Mouse (Mus musculus) Patski (cell line): ENCODE measurements around the gene Tmem56. TPM values are rescaled to one million over a fixed set of nuclear protein-coding genes. Genes with fewer than 3 reads are reported as not detected.

Experiments used
- ATAC-seq: fragments of 100-300 bp; one replicate; pipeline ENCODE4 v1.8.0; 2021
- CTCF ChIA-PET: fragments of 350-600 bp; sonication (Branson Sonifier 250); formaldehyde crosslinking; loops from one replicate; lab custom pipeline; 2022; ENCODE audit warnings: inconsistent platforms; lab: Charles Lee
- POLR2A ChIA-PET: fragments of 350-600 bp; sonication (Branson Sonifier 250); formaldehyde crosslinking; loops from one replicate; lab custom pipeline; 2022; ENCODE audit warnings: antibody characterized with exemption, inconsistent platforms; lab: Charles Lee
- DNase-seq: peaks from one replicate; pipeline ENCODE4 v3.0.0-alpha.2; 2011; ENCODE audit warnings: low read depth, low spot score
- H3K27me3 ChIP-seq: fragments of 371-371 bp; one replicate; pipeline ENCODE4 v1.5.1; 2021
- CTCF ChIP-seq: fragments of 100-300 bp; IDR thresholded peaks from one replicate; pipeline ENCODE4 v1.5.1; 2021
- in situ Hi-C: fragments of 300-500 bp; cut with MboI; formaldehyde crosslinking; loops from 3 replicates; pipeline ENCODE4 v1.11.1; 2018; ENCODE audit warnings: low pct_unique_long_range_greater_than_20kb, mixed read lengths
- polyA plus RNA-seq: library from polyadenylated mRNA; unstranded; gene quantifications from one replicate; pipeline ENCODE4 v1.2.3, GENCODE M21; 2021

Tmem56 gene
- polyA plus RNA-seq, 1 experiment from 2014 or later = 0.10 TPM

DNA sequence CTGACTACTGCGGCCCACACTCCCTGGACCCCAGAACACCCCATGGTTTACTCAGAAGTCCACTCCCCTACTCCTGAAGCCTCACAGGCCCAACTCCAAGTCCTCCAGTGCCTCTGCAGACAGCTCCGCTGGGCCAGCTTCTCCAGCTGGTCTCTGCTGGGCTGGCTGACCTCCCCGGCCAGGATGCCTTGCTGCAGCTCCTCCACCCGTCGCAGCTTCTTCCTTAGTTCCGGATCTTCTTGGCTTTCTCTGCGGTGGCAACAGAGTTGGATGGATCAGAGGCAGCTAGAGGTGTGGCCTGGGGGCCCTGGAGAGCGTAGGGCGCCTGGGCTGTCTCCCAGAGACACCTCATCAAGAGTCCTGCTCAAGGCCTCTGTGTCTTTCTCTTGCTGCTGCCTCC, 32.9 kb downstream of the Tmem56 start:
- in situ Hi-C loops = no loop called here
- no peaks in the 10 kb centered on the region for H3K27me3 ChIP-seq
- ChIA-PET CTCF (no interaction called here), POLR2A (no interaction called here)
- TF ChIP-seq CTCF = no peak
- no peak for ATAC-seq
- no peak for DNase-seq

GRCm38 (mm10) chr3:121242941-121243340, 40.0 kb downstream of the Tmem56 start:
- ChIA-PET CTCF (interaction anchor here (1.4 kb wide), 1 partner anchor 28 kb away, joined by 4 read pairs; no protein-coding TSS in a partner anchor), POLR2A (no interaction called here)
- no peak for ATAC-seq
- no peak for DNase-seq
- no peaks in the 10 kb centered on the region for H3K27me3 ChIP-seq
- in situ Hi-C loops = no loop called here
- no peak for TF ChIP-seq CTCF

DNA sequence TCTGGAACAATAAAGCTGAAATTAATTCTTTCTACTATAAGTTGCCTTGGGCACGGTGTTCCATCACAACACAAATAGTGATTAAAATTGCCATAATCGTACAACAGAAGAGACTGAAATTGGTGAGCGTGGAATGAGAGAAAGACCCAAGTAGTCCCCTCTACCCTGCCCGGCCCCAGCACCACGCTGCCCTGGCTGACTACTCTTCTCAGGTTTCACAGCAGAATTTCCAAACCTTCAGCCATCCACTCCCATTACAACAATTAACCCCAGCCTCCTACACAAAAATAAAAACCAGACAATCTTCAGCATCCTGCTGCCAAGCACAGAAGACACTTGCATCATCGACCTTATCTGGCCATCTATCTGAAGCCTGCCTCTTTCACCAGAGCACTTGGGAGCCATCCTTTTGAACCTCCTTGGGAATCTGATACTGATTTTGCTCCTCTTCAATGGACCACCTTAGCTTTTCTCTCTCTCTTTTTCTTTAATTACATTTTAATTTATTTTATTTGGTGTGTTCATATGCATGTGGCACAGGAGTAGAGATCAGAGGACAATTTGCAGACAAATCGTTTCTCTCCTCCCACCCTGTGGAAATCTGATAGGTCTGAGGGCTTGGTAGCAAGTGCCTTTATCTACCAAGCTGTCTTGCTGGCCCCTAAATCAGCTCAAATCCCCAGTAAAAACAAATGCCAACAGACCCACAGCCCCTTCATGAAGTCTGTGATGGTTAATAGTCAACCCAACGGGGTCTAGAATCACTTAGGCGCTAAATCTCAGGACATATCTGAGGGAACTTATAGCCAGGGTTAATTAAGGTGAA, 40.6 kb downstream of the Tmem56 start:
- no peak for ATAC-seq
- DNase-seq = no peak
- CTCF ChIA-PET = interaction anchor here (0.9 kb wide), 1 partner anchor 17 kb away, joined by 3 read pairs; no protein-coding TSS in a partner anchor
- POLR2A ChIA-PET = no interaction called here
- in situ Hi-C loops = no loop called here
- TF ChIP-seq CTCF = no peak
- H3K27me3 ChIP-seq = no peaks in the 10 kb centered on the region

- no peaks in the 10 kb centered on the region for H3K27me3 ChIP-seq
- DNase-seq (no peak), ATAC-seq (peak; percentile 41)
- in situ Hi-C loops = no loop called here
- no peak for TF ChIP-seq CTCF
- ChIA-PET POLR2A (no interaction called here), CTCF (interaction anchor here (1.0 to 1.8 kb wide), 5 partner anchors 14 to 34 kb away, joined by 3 to 6 read pairs (median 4); no protein-coding TSS in a partner anchor)
Measured at GRCm38 (mm10) chr3:121240362-121241040, 42.4 kb downstream of the Tmem56 start.

GRCm38 (mm10) chr3:121239096-121239495, 43.8 kb downstream of the Tmem56 start:
- TF ChIP-seq CTCF = no peak
- in situ Hi-C loops = no loop called here
- DNase-seq (no peak), ATAC-seq (no peak)
- ChIA-PET CTCF (interaction anchor here (1.8 kb wide), 1 partner anchor 25 kb away, joined by 6 read pairs; no protein-coding TSS in a partner anchor), POLR2A (interaction anchor here (0.5 kb wide), 1 partner anchor 225 kb away, joined by 3 read pairs; no protein-coding TSS in a partner anchor)
- no peaks in the 10 kb centered on the region for H3K27me3 ChIP-seq

DNA sequence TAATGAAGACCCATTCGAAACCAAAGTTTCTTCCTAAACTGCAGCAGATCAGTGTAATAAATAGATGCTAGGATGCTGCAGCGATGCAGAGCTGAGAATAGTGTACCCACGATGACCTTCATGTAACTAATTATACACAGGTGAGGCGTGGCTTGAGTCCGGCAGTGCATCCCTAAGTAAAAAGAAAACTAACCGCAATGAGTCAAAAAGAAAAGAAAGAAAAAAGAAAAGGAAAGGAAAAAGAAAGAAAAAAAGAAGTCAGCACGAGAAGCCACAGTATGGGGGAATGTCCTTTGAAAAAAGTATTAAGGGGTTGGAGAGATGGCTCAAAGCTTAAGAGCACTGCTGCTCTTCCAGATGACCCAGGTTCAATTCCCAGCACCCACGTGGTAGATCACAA, 58.1 kb downstream of the Tmem56 start:
- CTCF ChIA-PET = interaction anchor here (1.3 to 1.5 kb wide), 3 partner anchors 12 to 67 kb away, joined by 3 to 4 read pairs (median 3); no protein-coding TSS in a partner anchor
- ATAC-seq = no peak
- TF ChIP-seq CTCF = no peak
- no peaks in the 10 kb centered on the region for H3K27me3 ChIP-seq
- in situ Hi-C loops = no loop called here
- POLR2A ChIA-PET = interaction anchor here (0.8 kb wide), 1 partner anchor 25 kb away, joined by 3 read pairs; no protein-coding TSS in a partner anchor
- no peak for DNase-seq

- H3K27me3 ChIP-seq = no peaks in the 10 kb centered on the region
- CTCF ChIA-PET = interaction anchor here (1.4 kb wide), 1 partner anchor 25 kb away, joined by 7 read pairs; no protein-coding TSS in a partner anchor
- no peak for TF ChIP-seq CTCF
- POLR2A ChIA-PET = no interaction called here
- no peak for DNase-seq
- in situ Hi-C loops = no loop called here
- no peak for ATAC-seq
Measured at GRCm38 (mm10) chr3:121224185-121224584, 58.7 kb downstream of the Tmem56 start.

DNA sequence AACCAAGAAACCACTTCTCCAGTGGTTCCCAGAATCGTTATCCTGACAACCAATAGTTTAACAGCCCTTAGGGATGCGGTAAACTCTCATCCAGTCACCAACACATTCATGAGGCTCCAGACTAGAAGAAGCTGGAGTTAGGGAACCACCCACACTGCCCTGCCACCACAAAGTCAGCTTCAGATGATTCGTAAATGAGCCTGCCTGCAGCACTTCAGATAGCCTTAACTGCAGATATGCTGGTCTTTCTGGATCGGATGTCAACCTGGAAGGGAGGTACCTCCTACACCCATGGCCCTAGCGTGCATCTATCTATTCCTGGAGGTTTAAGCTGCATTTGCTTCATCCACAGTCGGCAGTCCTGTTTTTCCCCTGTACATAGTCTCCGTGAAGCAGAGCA, 60.9 kb downstream of the Tmem56 start:
- DNase-seq (no peak), ATAC-seq (no peak)
- no peaks in the 10 kb centered on the region for H3K27me3 ChIP-seq
- no peak for TF ChIP-seq CTCF
- ChIA-PET CTCF (no interaction called here), POLR2A (no interaction called here)
- in situ Hi-C loops = no loop called here

- no peaks in the 10 kb centered on the region for H3K27me3 ChIP-seq
- ChIA-PET CTCF (interaction anchor here (0.7 kb wide), 1 partner anchor 15 kb away, joined by 3 read pairs; no protein-coding TSS in a partner anchor), POLR2A (interaction anchor here (0.6 kb wide), 1 partner anchor 1185 kb away, joined by 3 read pairs; no protein-coding TSS in a partner anchor)
- ATAC-seq = no peak
- no peak for TF ChIP-seq CTCF
- no peak for DNase-seq
- in situ Hi-C loops = no loop called here
Measured at GRCm38 (mm10) chr3:121217011-121217410, 65.9 kb downstream of the Tmem56 start.

- TF ChIP-seq CTCF = no peak
- no peak for ATAC-seq
- no peaks in the 10 kb centered on the region for H3K27me3 ChIP-seq
- POLR2A ChIA-PET = interaction anchor here (1.2 kb wide), 1 partner anchor 51 kb away, joined by 3 read pairs; no protein-coding TSS in a partner anchor
- CTCF ChIA-PET = interaction anchor here (0.8 to 1.4 kb wide), 2 partner anchors 19 to 35 kb away, joined by 3 read pairs; no protein-coding TSS in a partner anchor
- DNase-seq = no peak
- in situ Hi-C loops = no loop called here
Measured at GRCm38 (mm10) chr3:121213501-121213900, 69.4 kb downstream of the Tmem56 start.
